Mouse (Mus musculus) CH12.LX (cell line): ENCODE measurements around the gene Gm20388. TPM values are rescaled to one million over a fixed set of nuclear protein-coding genes. Genes with fewer than 3 reads are reported as not detected.

Experiments used
- DNase-seq: peaks from one replicate; pipeline ENCODE4 v3.0.0-alpha.2; 2013; ENCODE audit errors: extremely low read depth
- H3K27ac ChIP-seq: 2 replicates; pipeline ENCODE4 v1.5.1; 2012; ENCODE audit warnings: low read depth, mild to moderate bottlenecking, control low read depth, moderate library complexity; ENCODE audit not compliant: insufficient read depth
- H3K27me3 ChIP-seq: replicated peaks from 2 replicates; pipeline ENCODE3; 2012; ENCODE audit warnings: inconsistent platforms
- H3K36me3 ChIP-seq, 2 experiments: replicated peaks in 1 of 2; 2 replicates each; pipeline versions ENCODE3 to v1.6.1; 2012; ENCODE audit warnings: inconsistent platforms in 1 of 2, low read length in 1 of 2, mild to moderate bottlenecking in 1 of 2, mixed read lengths in 1 of 2, moderate library complexity in 1 of 2; ENCODE audit not compliant: control insufficient read depth in 1 of 2, insufficient read depth in 1 of 2
- H3K4me1 ChIP-seq, 2 experiments: 2 replicates each; pipeline ENCODE4 v1.6.1; 2012; ENCODE audit warnings: inconsistent platforms in 1 of 2, moderate library complexity in 1 of 2; ENCODE audit not compliant: insufficient read depth in 2 of 2, control insufficient read depth in 1 of 2
- H3K4me2 ChIP-seq: 2 replicates; pipeline ENCODE4 v1.6.1; 2012; ENCODE audit warnings: low read depth, mild to moderate bottlenecking, control low read depth; ENCODE audit not compliant: poor library complexity, insufficient read depth, severe bottlenecking
- H3K4me3 ChIP-seq, 3 experiments: fragments of 150-350 bp in 1 of 3; sonication (generic) in 1 of 3; replicated peaks in 1 of 3; 2 replicates each; pipeline versions ENCODE3 to v1.5.1; 2011 to 2012; ENCODE audit warnings: low read depth in 2 of 3, low read length in 2 of 3, mild to moderate bottlenecking in 2 of 3, moderate library complexity in 2 of 3, control low read depth in 1 of 3, improper control_type of control experiment in 1 of 3, inconsistent platforms in 1 of 3, mixed read lengths in 1 of 3; ENCODE audit not compliant: poor library complexity in 1 of 3
- H3K79me2 ChIP-seq: replicated peaks from 2 replicates; pipeline ENCODE4 v1.6.1; 2012; ENCODE audit warnings: mild to moderate bottlenecking, moderate library complexity; ENCODE audit not compliant: control insufficient read depth, poor library complexity, insufficient read depth, severe bottlenecking; ENCODE audit errors: extremely low read depth
- H3K9ac ChIP-seq: 2 replicates; pipeline ENCODE4 v1.6.1; 2012; ENCODE audit warnings: low read depth, mild to moderate bottlenecking, control low read depth, moderate library complexity; ENCODE audit not compliant: insufficient read depth
- H3K9me3 ChIP-seq: replicated peaks from 2 replicates; pipeline ENCODE3; 2012; ENCODE audit warnings: low read length, inconsistent platforms, mixed read lengths
- BHLHE40 ChIP-seq: IDR thresholded peaks from 2 replicates; pipeline ENCODE4 v1.6.1; 2011; ENCODE audit warnings: mild to moderate bottlenecking, low read depth, low read length, improper control_type of control experiment
- CHD2 ChIP-seq: IDR thresholded peaks from 2 replicates; pipeline ENCODE4 v1.6.1; 2011; ENCODE audit warnings: low read length, improper control_type of control experiment
- CTCF ChIP-seq, 2 experiments: IDR thresholded peaks in 1 of 2; conservative IDR thresholded peaks in 1 of 2; 2 replicates each; pipeline ENCODE4 v1.5.1; 2011 to 2012; ENCODE audit warnings: low read depth in 2 of 2, low read length in 2 of 2, improper control_type of control experiment in 1 of 2, inconsistent platforms in 1 of 2, mild to moderate bottlenecking in 1 of 2, moderate library complexity in 1 of 2
- E2F4 ChIP-seq: IDR thresholded peaks from 2 replicates; pipeline ENCODE4 v1.6.1; 2011; ENCODE audit warnings: low read depth, low read length, improper control_type of control experiment; ENCODE audit not compliant: insufficient replicate concordance
- ELF1 ChIP-seq: IDR thresholded peaks from 2 replicates; pipeline ENCODE4 v1.6.1; 2014; ENCODE audit warnings: low read depth, mild to moderate bottlenecking, inconsistent platforms, low read length, improper control_type of control experiment
- EP300 ChIP-seq: IDR thresholded peaks from 2 replicates; pipeline ENCODE4 v1.6.1; 2011; ENCODE audit warnings: low read length, improper control_type of control experiment
- ETS1 ChIP-seq: conservative IDR thresholded peaks from 2 replicates; pipeline ENCODE4 v1.6.1; 2012; ENCODE audit warnings: low read depth, mild to moderate bottlenecking, inconsistent platforms, low read length, improper control_type of control experiment, moderate library complexity
- GABPA ChIP-seq: IDR thresholded peaks from 2 replicates; pipeline ENCODE4 v1.6.1; 2012; ENCODE audit warnings: low read depth, low read length, improper control_type of control experiment, inconsistent platforms; ENCODE audit not compliant: insufficient replicate concordance
- HCFC1 ChIP-seq: IDR thresholded peaks from 2 replicates; pipeline ENCODE4 v1.6.1; 2012; ENCODE audit warnings: low read depth, mild to moderate bottlenecking, inconsistent platforms, low read length, improper control_type of control experiment
- IRF4 ChIP-seq: IDR thresholded peaks from 2 replicates; pipeline ENCODE4 v1.6.1; 2014; ENCODE audit warnings: low read depth, mild to moderate bottlenecking, inconsistent platforms, low read length, improper control_type of control experiment
- JUN ChIP-seq: IDR thresholded peaks from 2 replicates; pipeline ENCODE4 v1.6.1; 2011; ENCODE audit warnings: low read depth, mild to moderate bottlenecking, low read length, improper control_type of control experiment, moderate library complexity; ENCODE audit not compliant: insufficient read depth
- JUND ChIP-seq: conservative IDR thresholded peaks from 2 replicates; pipeline ENCODE4 v1.6.1; 2011; ENCODE audit warnings: low read depth, low read length, improper control_type of control experiment
- KAT2A ChIP-seq: IDR thresholded peaks from 2 replicates; pipeline ENCODE4 v1.6.1; 2012; ENCODE audit warnings: low read length, improper control_type of control experiment, inconsistent platforms; ENCODE audit not compliant: insufficient replicate concordance
- MAFK ChIP-seq: IDR thresholded peaks from 2 replicates; pipeline ENCODE4 v1.6.1; 2011; ENCODE audit warnings: low read length, improper control_type of control experiment; ENCODE audit not compliant: insufficient replicate concordance
- MAX ChIP-seq: IDR thresholded peaks from 2 replicates; pipeline ENCODE4 v1.6.1; 2011; ENCODE audit warnings: low read length, improper control_type of control experiment
- MAZ ChIP-seq: IDR thresholded peaks from 2 replicates; pipeline ENCODE4 v1.6.1; 2012; ENCODE audit warnings: low read depth, mild to moderate bottlenecking, inconsistent platforms, low read length, improper control_type of control experiment, moderate library complexity
- MXI1 ChIP-seq: IDR thresholded peaks from 2 replicates; pipeline ENCODE4 v1.6.1; 2011; ENCODE audit warnings: mild to moderate bottlenecking, low read depth, low read length, improper control_type of control experiment
- NELFE ChIP-seq: IDR thresholded peaks from 2 replicates; pipeline ENCODE4 v1.6.1; 2011; ENCODE audit warnings: low read depth, low read length, improper control_type of control experiment
- NRF1 ChIP-seq: IDR thresholded peaks from 2 replicates; pipeline ENCODE4 v1.6.1; 2014; ENCODE audit warnings: low read depth, mild to moderate bottlenecking, inconsistent platforms, low read length, improper control_type of control experiment, moderate library complexity
- PAX5 ChIP-seq: IDR thresholded peaks from 2 replicates; pipeline ENCODE4 v1.6.1; 2012; ENCODE audit warnings: low read length, inconsistent platforms, mixed read lengths
- POLR2AphosphoS2 ChIP-seq: IDR thresholded peaks from 2 replicates; pipeline ENCODE4 v1.6.1; 2011; ENCODE audit warnings: low read depth, low read length, improper control_type of control experiment
- RAD21 ChIP-seq: IDR thresholded peaks from 2 replicates; pipeline ENCODE4 v1.6.1; 2011; ENCODE audit warnings: low read depth, mild to moderate bottlenecking, low read length, improper control_type of control experiment, moderate library complexity
- RCOR1 ChIP-seq: conservative IDR thresholded peaks from 2 replicates; pipeline ENCODE4 v1.6.1; 2012; ENCODE audit warnings: low read depth, mild to moderate bottlenecking, inconsistent platforms, low read length, improper control_type of control experiment
- SIN3A ChIP-seq: IDR thresholded peaks from 2 replicates; pipeline ENCODE4 v1.6.1; 2012; ENCODE audit warnings: low read length, improper control_type of control experiment, inconsistent platforms
- SMC3 ChIP-seq: IDR thresholded peaks from 2 replicates; pipeline ENCODE4 v1.6.1; 2011; ENCODE audit warnings: low read depth, low read length, improper control_type of control experiment
- TBP ChIP-seq: conservative IDR thresholded peaks from 2 replicates; pipeline ENCODE4 v1.6.1; 2011; ENCODE audit warnings: low read depth, low read length, improper control_type of control experiment
- TCF12 ChIP-seq: IDR thresholded peaks from 2 replicates; pipeline ENCODE4 v1.6.1; 2014; ENCODE audit warnings: low read depth, mild to moderate bottlenecking, inconsistent platforms, low read length, improper control_type of control experiment
- USF1 ChIP-seq: IDR thresholded peaks from 2 replicates; pipeline ENCODE4 v1.6.1; 2014; ENCODE audit warnings: low read depth, mild to moderate bottlenecking, inconsistent platforms, low read length, improper control_type of control experiment
- USF2 ChIP-seq: conservative IDR thresholded peaks from 2 replicates; pipeline ENCODE4 v1.6.1; 2011; ENCODE audit warnings: low read depth, low read length, improper control_type of control experiment
- ZC3H11A ChIP-seq: IDR thresholded peaks from 2 replicates; pipeline ENCODE4 v1.6.1; 2012; ENCODE audit warnings: low read depth, mild to moderate bottlenecking, inconsistent platforms, low read length, improper control_type of control experiment
- ZKSCAN1 ChIP-seq: IDR thresholded peaks from 2 replicates; pipeline ENCODE4 v1.6.1; 2012; ENCODE audit warnings: low read depth, inconsistent platforms, low read length, improper control_type of control experiment, borderline replicate concordance
- ZMIZ1 ChIP-seq: IDR thresholded peaks from 2 replicates; pipeline ENCODE4 v1.6.1; 2012; ENCODE audit warnings: low read depth, mild to moderate bottlenecking, inconsistent platforms, low read length, improper control_type of control experiment
- ZNF384 ChIP-seq: IDR thresholded peaks from 2 replicates; pipeline ENCODE4 v1.6.1; 2012; ENCODE audit warnings: low read depth, low read length, improper control_type of control experiment, inconsistent platforms
- dilution Hi-C: fragments of 300-500 bp; cut with MboI; formaldehyde crosslinking; loops from 2 replicates; pipeline ENCODE4 v1.14.3; 2020; ENCODE audit warnings: low sequenced_read_pairs; ENCODE audit not compliant: extremely low pct_unique_long_range_greater_than_20kb, extremely low pct_ligation_motif_present
- in situ Hi-C: fragments of 300-500 bp; cut with MboI; formaldehyde crosslinking; loops from 3 replicates; pipeline ENCODE4 v1.14.3; 2019; ENCODE audit warnings: low sequenced_read_pairs, low pct_ligation_motif_present, low pct_unique_long_range_greater_than_20kb, mixed read lengths
- polyA plus RNA-seq: library from polyadenylated mRNA; unstranded; fragments of >175 nt; gene quantifications from 2 replicates; pipeline ENCODE4 v1.2.1, GENCODE M21; 2012; ENCODE audit warnings: low read depth; ENCODE audit not compliant: insufficient read length
- total RNA-seq, 2 experiments: library from RNA; depleted of rRNA; stranded (reverse); fragments of 300-350 nt in 1 of 2; fragments of >200 nt in 1 of 2; gene quantifications; 2 replicates each; pipeline ENCODE4 v1.2.3; 2012 to 2014

The Gm20388 gene
- total and polyA plus RNA-seq, 3 experiments, result 14.8 to 26.3 (median 22.2) TPM

GRCm38 (mm10) chr8:122432443-122433268 lies 2522.0 kb downstream of the Gm20388 start, which contains the start of gene Cyba (continued):
- TF ChIP-seq TCF12, result peak; percentile 97

- H3K4me3 ChIP-seq, result peak overlapping the region; percentile 32 to 85 (median 83)
- peaks cover 24 to 52% of the 10 kb centered on the region in 2 experiments for H3K4me1 ChIP-seq
Observed at GRCm38 (mm10) chr8:122433269-122433905, 2522.7 kb downstream of the Gm20388 start.

More at GRCm38 (mm10) chr8:122433269-122433905, 2522.7 kb downstream of the Gm20388 start:
- Histone ChIP-seq H3K9me3 (peaks cover 7% of the 10 kb centered on the region), H3K27ac (peak overlapping the region; percentile 98), H3K79me2 (peaks cover 32% of the 10 kb centered on the region), H3K9ac (peak overlapping the region; percentile 76), H3K36me3 (peaks cover 30 to 63% of the 10 kb centered on the region in 2 experiments), H3K27me3 (no peaks in the 10 kb centered on the region), H3K4me2 (peak overlapping the region; percentile 59)
- in situ Hi-C loops (loop anchor here (25.0 kb wide), 1 partner anchor 846 kb away; the partner anchor contains the start of genes Fbxo31 and Map1lc3b), dilution Hi-C loops (no loop called here)
- TF ChIP-seq USF1 (no peak), NRF1 (peak; percentile 44; the same call in 1 of the 2 replicates), CTCF (conservative IDR thresholded peaks at IDR 0.05 in 1 of 2, IDR thresholded peaks at IDR 0.05 in 1 of 2; ENCODE audit: low read depth in 2 of 2, low read length in 2 of 2) (peak in 1 of 2 experiments; percentile 82; a peak in 3 of 4 replicates), JUND (no peak; the same call in 1 of the 2 replicates), TBP (no peak; the same call in 1 of the 2 replicates), ELF1 (peak; percentile 85), ZKSCAN1 (no peak), ZNF384 (no peak), RAD21 (peak; percentile 85), IRF4 (peak; percentile 77), SIN3A (peak; percentile 91), PAX5 (no peak), ETS1 (no peak), E2F4 (no peak), MAZ (peak; percentile 94), RCOR1 (peak; percentile 8; the same call in 1 of the 2 replicates), CHD2 (peak; percentile 16; the same call in 1 of the 2 replicates), POLR2AphosphoS2 (no peak), GABPA (no peak), JUN (no peak), ZC3H11A (peak; percentile 13; the same call in 1 of the 2 replicates), MAFK (peak; percentile 5; the same call in 1 of the 2 replicates), SMC3 (peak; percentile 67), HCFC1 (peak; percentile 45; the same call in 1 of the 2 replicates), KAT2A (no peak), MXI1 (no peak; the same call in 1 of the 2 replicates), NELFE (no peak; the same call in 1 of the 2 replicates), ZMIZ1 (no peak), MAX (no peak; the same call in 1 of the 2 replicates), BHLHE40 (no peak), USF2 (no peak), EP300 (no peak)
- no peak for DNase-seq
